Mouse (Mus musculus) E14TG2a.4 (cell line): ENCODE results near the gene Grem1.

Experiments
- CTCF ChIP-seq: conservative IDR thresholded peaks from 2 replicates; pipeline ENCODE4 v1.5.1; 2014; ENCODE audit warnings: low read length
- POU5F1 ChIP-seq: IDR thresholded peaks from 2 replicates; pipeline ENCODE4 v1.6.1; 2014; ENCODE audit warnings: low read length, borderline replicate concordance

- TF ChIP-seq CTCF (no peak), POU5F1 (no peak)
Measured at GRCm38 (mm10) chr2:113728581-113728980, 29.9 kb downstream of the Grem1 start.
